Comparison of ENCODE assay signal across 26 mouse cellular contexts in the genomic region with DNA sequence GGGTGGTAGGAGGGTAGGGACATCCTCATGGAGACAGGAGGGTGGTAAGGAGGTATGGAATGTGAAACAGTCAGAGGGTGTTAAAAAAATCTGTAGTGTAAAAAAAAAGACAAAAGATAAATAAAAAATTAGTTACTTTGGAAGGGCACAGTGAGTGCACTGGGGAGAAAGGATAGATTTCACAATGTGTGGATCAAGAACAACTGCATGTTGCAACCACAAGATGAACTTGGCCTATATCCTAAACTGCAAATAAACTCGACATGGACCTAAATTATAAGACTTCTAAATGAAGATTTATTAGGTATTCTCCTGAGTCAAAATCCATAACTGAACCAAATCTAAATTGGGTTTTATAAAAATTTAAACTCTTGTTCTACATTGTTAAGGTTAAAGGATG. TPM values are rescaled to one million over a fixed set of nuclear protein-coding genes. Genes with fewer than 3 reads are reported as not detected.
DNase-seq lines count a peak whose midpoint lies in the region; ATAC-seq and TF ChIP-seq lines count a peak whose summit lies in the region.
"Had no signal": no experiment of that assay in that cellular context is flagged by ENCODE, and none has a peak within 500 bp of the region (broad histone marks: within the 10 kb centered on the region; RNA-seq: fewer than 3 reads in every experiment).

No protein-coding gene starts in this region.

- DNase-seq in liver, adult 2 months (ENCODE audit: extremely low read depth, low read depth, low spot score), result peak; percentile 95
- DNase-seq in liver, embryonic 11.5 days (ENCODE audit: low spot score), result no peak
- DNase-seq in adipocyte (ENCODE audit: low spot score), result peak; percentile 83
- no peak for DNase-seq in kidney, adult 9 months
- DNase-seq: adrenal gland, postnatal 10 days; adrenal gland, postnatal 25 days; cerebellum, adult 11 months; cerebellum, adult 18-20 months; cerebellum, adult 8-10 months; cerebellum, adult 9-11 months; cerebellum, postnatal 14 days; cerebellum, postnatal 36 days; embryo, embryonic 11 days had no signal

- no peaks in the 10 kb centered on the region for H3K79me2 ChIP-seq in liver, adult 2 months (ENCODE audit: control insufficient read depth, insufficient read depth, low read length)

- no peaks in the 10 kb centered on the region for H3K9me3 ChIP-seq in liver, embryonic 11.5 days (ENCODE audit: control insufficient read depth, low read length)
- H3K9me3 ChIP-seq: embryonic facial prominence, embryonic 13.5 days; embryonic facial prominence, embryonic 15.5 days; forebrain, embryonic 10.5 days; forebrain, embryonic 12.5 days had no signal

- no peak overlapping the region for H3K4me3 ChIP-seq in liver, adult 2 months (ENCODE audit: insufficient read depth, low read depth, low read length)
- H3K4me3 ChIP-seq in liver, embryonic 11.5 days (ENCODE audit: low read depth, low read length), result no peak overlapping the region
- H3K4me3 ChIP-seq in brown adipose tissue, adult 24 weeks (ENCODE audit: insufficient read depth, low read depth, low read length), result no peak overlapping the region
- H3K4me3 ChIP-seq: embryonic facial prominence, embryonic 13.5 days; embryonic facial prominence, embryonic 15.5 days; erythroblast, embryonic 14.5 days; forebrain, embryonic 10.5 days; forebrain, embryonic 12.5 days had no signal

- WGBS in liver, adult 2 months, result 13% methylated on average over 1 of the region's 1 CpGs
- WGBS in liver, embryonic 11.5 days, result 59% methylated on average over 1 of the region's 1 CpGs

- no peaks in the 10 kb centered on the region for H3K36me3 ChIP-seq in liver, adult 2 months (ENCODE audit: control insufficient read depth, insufficient read depth, low read length)
- H3K36me3 ChIP-seq in liver, embryonic 11.5 days (ENCODE audit: control insufficient read depth, insufficient read depth, low read length), result no peaks in the 10 kb centered on the region
- H3K36me3 ChIP-seq: embryonic facial prominence, embryonic 13.5 days; embryonic facial prominence, embryonic 15.5 days; forebrain, embryonic 10.5 days; forebrain, embryonic 12.5 days had no signal

- no peak overlapping the region for H3K9ac ChIP-seq in liver, adult 2 months (ENCODE audit: low read depth, low read length)
- no peak overlapping the region for H3K9ac ChIP-seq in liver, embryonic 11.5 days (ENCODE audit: low read depth, low read length)
- H3K9ac ChIP-seq: embryonic facial prominence, embryonic 13.5 days; embryonic facial prominence, embryonic 15.5 days; forebrain, embryonic 12.5 days had no signal

- H3K4me2 ChIP-seq in liver, embryonic 11.5 days, result no peak overlapping the region
- H3K4me2 ChIP-seq: embryonic facial prominence, embryonic 13.5 days; embryonic facial prominence, embryonic 15.5 days; forebrain, embryonic 12.5 days had no signal

- no peaks in the 10 kb centered on the region for H3K27me3 ChIP-seq in liver, adult 2 months (ENCODE audit: control insufficient read depth, insufficient read depth, low read length)
- H3K27me3 ChIP-seq in liver, embryonic 11.5 days (replicated peaks; ENCODE audit: control insufficient read depth, insufficient read depth, low read length), result no peaks in the 10 kb centered on the region
- H3K27me3 ChIP-seq: embryonic facial prominence, embryonic 13.5 days; embryonic facial prominence, embryonic 15.5 days; forebrain, embryonic 12.5 days had no signal

- no peak for TF ChIP-seq POLR2A in liver, adult 2 months (IDR thresholded peaks at IDR 0.05; ENCODE audit: extremely low read depth, insufficient read depth, low read length)

- H3K4me1 ChIP-seq in liver, adult 2 months (ENCODE audit: control insufficient read depth, insufficient read depth, low read length), result peaks cover 3% of the 10 kb centered on the region; the same call in 1 of the 2 replicates
- no peaks in the 10 kb centered on the region for H3K4me1 ChIP-seq in liver, embryonic 11.5 days (replicated peaks; ENCODE audit: control insufficient read depth, insufficient read depth, low read length)
- H3K4me1 ChIP-seq in brown adipose tissue, adult 24 weeks (ENCODE audit: control insufficient read depth, insufficient read depth, insufficient read length, low read length), result no peaks in the 10 kb centered on the region
- H3K4me1 ChIP-seq: embryonic facial prominence, embryonic 13.5 days; embryonic facial prominence, embryonic 15.5 days; forebrain, embryonic 10.5 days; forebrain, embryonic 12.5 days had no signal

- H3K27ac ChIP-seq in liver, adult 2 months (replicated peaks; ENCODE audit: insufficient read depth, low read depth, low read length), result peak overlapping the region; percentile 61
- no peak overlapping the region for H3K27ac ChIP-seq in liver, embryonic 11.5 days (ENCODE audit: low read depth, low read length)
- H3K27ac ChIP-seq in brown adipose tissue, adult 24 weeks (replicated peaks; ENCODE audit: low read depth, low read length), result peak overlapping the region; percentile 60
- H3K27ac ChIP-seq: embryonic facial prominence, embryonic 13.5 days; embryonic facial prominence, embryonic 15.5 days; forebrain, embryonic 10.5 days; forebrain, embryonic 12.5 days had no signal

- no peak for ATAC-seq in liver, embryonic 11.5 days (replicated peaks; ENCODE audit: low FRiP score)
- ATAC-seq: forebrain, embryonic 14.5 days; forebrain, embryonic 16.5 days had no signal

- TF ChIP-seq CTCF in liver, adult 2 months (IDR thresholded peaks at IDR 0.05; ENCODE audit: low read depth, low read length), result no peak

RNA-seq across cellular contexts. Expression of a gene that starts 4.2 kb away (rescaled TPM):
- total RNA-seq in liver, adult 2 months (2014; rRNA removed), result not detected in 2 replicates
- polyA plus RNA-seq in liver, adult 2 months (2012; rRNA removed), result not detected in 2 replicates
- not detected in 2 replicates for polyA plus RNA-seq in liver, embryonic 11.5 days (2014; fragmentation: Nextera tagmentation; extraction: Ambion mirVana)
- polyA plus RNA-seq in brown adipose tissue, adult 24 weeks (2012; ENCODE audit: insufficient read depth, insufficient read length, missing spikeins), result 0.71 and 2.1 TPM in 2 replicates
- total RNA-seq: common myeloid progenitor, adult 5-6 weeks; ES-E14; MEL had no signal
- polyA plus RNA-seq: C2C12; embryonic facial prominence, embryonic 13.5 days; embryonic facial prominence, embryonic 15.5 days; erythroblast, embryonic 14.5 days; forebrain, embryonic 10.5 days; forebrain, embryonic 12.5 days; forebrain, embryonic 14.5 days; forebrain, embryonic 16.5 days; frontal cortex, adult 2 months had no signal

RNA-seq across cellular contexts. Expression of a gene that starts 16.7 kb away (rescaled TPM):
- total RNA-seq in liver, adult 2 months (2014; rRNA removed), result 35.4 and 47.8 TPM in 2 replicates
- 18.8 and 26.3 TPM in 2 replicates for polyA plus RNA-seq in liver, adult 2 months (2012; rRNA removed)
- polyA plus RNA-seq in liver, embryonic 11.5 days (2014; fragmentation: Nextera tagmentation; extraction: Ambion mirVana), result 68.7 and 71.1 TPM in 2 replicates
- 47.6 and 75.6 TPM in 2 replicates for polyA plus RNA-seq in brown adipose tissue, adult 24 weeks (2012; ENCODE audit: insufficient read depth, insufficient read length, missing spikeins)

RNA-seq across cellular contexts. Expression of a gene that starts 48.6 kb away (rescaled TPM):
- total RNA-seq in liver, adult 2 months (2014; rRNA removed), result 44.0 and 49.7 TPM in 2 replicates
- 25.3 and 26.3 TPM in 2 replicates for polyA plus RNA-seq in liver, adult 2 months (2012; rRNA removed)
- 28.3 and 28.9 TPM in 2 replicates for polyA plus RNA-seq in liver, embryonic 11.5 days (2014; fragmentation: Nextera tagmentation; extraction: Ambion mirVana)
- 235 and 302 TPM in 2 replicates for polyA plus RNA-seq in brown adipose tissue, adult 24 weeks (2012; ENCODE audit: insufficient read depth, insufficient read length, missing spikeins)

Comparison
In these comparisons a context has a peak if more than half of its experiments do, and no peak if none do; other contexts are left out.
1. DNase-seq: peak in liver, adult 2 months (single experiment) and adipocyte (single experiment); none in liver, embryonic 11.5 days (single experiment) and kidney, adult 9 months (single experiment).